Mouse (Mus musculus): ENCODE measurements around the gene Gk5. TPM values are rescaled to one million over a fixed set of nuclear protein-coding genes. Genes with fewer than 3 reads are reported as not detected.
A peak's percentile ranks its signal among the peaks of the same experiment; 100 is the strongest.

The Gk5 gene
- total and polyA plus RNA-seq, 3 experiments = 2.0 to 2.4 (median 2.2) TPM

DNA sequence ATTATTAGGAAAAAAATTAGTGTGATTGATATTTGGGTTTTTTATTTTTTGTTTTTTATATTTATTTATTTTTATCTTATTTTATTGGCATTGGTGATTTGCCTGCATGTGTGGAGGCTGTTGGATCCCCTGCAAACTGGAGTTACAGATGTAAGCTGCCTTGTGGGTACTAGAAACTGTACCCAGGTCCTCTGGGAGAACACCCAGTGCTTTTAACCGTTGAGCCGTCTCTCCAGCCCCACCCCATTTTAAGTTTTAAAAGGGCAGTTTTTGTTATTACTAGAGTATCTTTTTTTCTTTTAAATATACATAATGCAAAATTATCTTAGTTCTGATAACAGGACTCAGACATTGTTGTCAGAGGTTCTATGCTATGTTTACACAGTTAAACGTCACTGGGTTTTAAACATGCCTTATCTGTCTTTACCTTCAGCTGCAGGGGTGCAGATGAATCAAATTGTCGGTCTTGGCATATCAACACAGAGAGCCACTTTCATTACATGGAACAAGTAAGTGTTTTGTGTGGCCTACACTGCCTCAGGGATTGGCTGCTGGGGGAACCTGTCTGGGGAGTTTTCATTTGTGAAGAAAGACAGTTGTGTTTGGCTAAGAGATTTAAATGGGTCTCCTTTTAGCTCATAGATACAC is 13.9 kb downstream of the Gk5 start:
- Histone ChIP-seq H3K4me2 (ENCODE audit: insufficient read depth, low read depth, poor library complexity, severe bottlenecking) (no peak overlapping the region), H3K79me2 (replicated peaks; ENCODE audit: control insufficient read depth, extremely low read depth, insufficient read depth, poor library complexity, severe bottlenecking) (no peaks in the 10 kb centered on the region), H3K4me1 (ENCODE audit: control insufficient read depth in 1 of 2, insufficient read depth in 2 of 2) (no peaks in the 10 kb centered on the region), H3K4me3 (replicated peaks in 1 of 3; ENCODE audit: low read depth in 2 of 3, low read length in 2 of 3, poor library complexity in 1 of 3) (no peak overlapping the region), H3K9ac (ENCODE audit: insufficient read depth, low read depth) (no peak overlapping the region), H3K9me3 (replicated peaks; ENCODE audit: low read length) (no peaks in the 10 kb centered on the region), H3K36me3 (replicated peaks in 1 of 2; ENCODE audit: control insufficient read depth in 1 of 2, insufficient read depth in 1 of 2, low read length in 1 of 2) (no peaks in the 10 kb centered on the region), H3K27ac (ENCODE audit: insufficient read depth, low read depth) (no peak overlapping the region), H3K27me3 (replicated peaks) (no peaks in the 10 kb centered on the region)
- dilution Hi-C loops (cut with MboI; ENCODE audit: extremely low pct_ligation_motif_present, extremely low pct_unique_long_range_greater_than_20kb, low sequenced_read_pairs) (no loop called here), in situ Hi-C loops (cut with MboI; ENCODE audit: low pct_ligation_motif_present, low pct_unique_long_range_greater_than_20kb, low sequenced_read_pairs) (no loop called here)
- TF ChIP-seq NRF1 (IDR thresholded peaks at IDR 0.05; ENCODE audit: low read depth, low read length) (no peak), USF1 (IDR thresholded peaks at IDR 0.05; ENCODE audit: low read depth, low read length) (no peak), EP300 (IDR thresholded peaks at IDR 0.05; ENCODE audit: low read length) (no peak), MAZ (IDR thresholded peaks at IDR 0.05; ENCODE audit: low read depth, low read length) (no peak)
- DNase-seq (ENCODE audit: extremely low read depth) = no peak

DNA sequence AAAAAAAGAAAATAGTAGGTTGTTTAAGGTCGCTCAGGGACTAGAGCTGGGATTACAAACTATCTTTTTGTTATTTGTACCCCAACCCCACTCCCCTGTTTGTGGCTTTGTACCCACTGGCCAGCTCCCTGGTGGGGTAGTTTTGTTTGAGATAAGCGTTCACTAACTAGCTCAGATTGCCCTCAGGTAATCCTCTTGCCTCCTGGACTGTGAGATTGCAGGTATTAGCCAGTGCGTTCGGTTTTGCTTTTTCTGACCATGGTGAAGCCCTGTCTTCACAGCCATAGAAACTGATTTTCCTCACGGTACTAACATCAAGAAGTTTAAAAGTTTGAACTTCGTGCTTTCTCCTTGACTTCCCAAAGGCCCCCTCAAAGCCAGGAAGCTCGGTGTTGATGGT is 15.3 kb downstream of the Gk5 start:
- no peaks in the 10 kb centered on the region for H3K27me3 ChIP-seq (replicated peaks)
- H3K9ac ChIP-seq (ENCODE audit: insufficient read depth, low read depth) = no peak overlapping the region
- in situ Hi-C loops (cut with MboI; ENCODE audit: low pct_ligation_motif_present, low pct_unique_long_range_greater_than_20kb, low sequenced_read_pairs) = no loop called here

DNA sequence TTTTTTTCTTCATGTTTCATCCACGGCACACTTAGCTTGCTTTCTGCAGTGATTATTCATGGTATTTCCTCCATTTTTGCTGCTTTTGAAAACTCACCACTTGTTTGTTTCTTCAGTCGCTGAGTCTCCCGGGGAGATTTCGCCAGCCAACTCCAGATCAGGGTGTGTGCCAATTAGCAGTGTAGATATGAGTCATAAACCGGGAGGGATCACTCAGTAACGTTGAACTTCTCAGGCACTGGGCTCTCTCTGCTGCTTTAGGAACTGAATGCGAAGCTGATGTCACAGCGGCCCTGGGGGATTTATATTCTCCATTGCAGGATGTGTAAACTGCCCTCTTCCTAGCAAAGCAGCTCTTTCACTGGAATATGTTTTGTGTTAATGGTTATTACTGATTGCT is 15.8 kb downstream of the Gk5 start:
- H3K9me3 ChIP-seq (replicated peaks; ENCODE audit: low read length) = no peaks in the 10 kb centered on the region
- no peak overlapping the region for H3K4me3 ChIP-seq (replicated peaks in 1 of 3; ENCODE audit: low read depth in 2 of 3, low read length in 2 of 3, poor library complexity in 1 of 3)
- in situ Hi-C loops (cut with MboI; ENCODE audit: low pct_ligation_motif_present, low pct_unique_long_range_greater_than_20kb, low sequenced_read_pairs) = no loop called here
- peaks cover 0 to 1% of the 10 kb centered on the region in 2 experiments; a peak in 1 of 4 replicates for H3K4me1 ChIP-seq (ENCODE audit: control insufficient read depth in 1 of 2, insufficient read depth in 2 of 2)
- H3K27me3 ChIP-seq (replicated peaks) = no peaks in the 10 kb centered on the region
- H3K27ac ChIP-seq (ENCODE audit: insufficient read depth, low read depth) = no peak overlapping the region
- no peak overlapping the region for H3K4me2 ChIP-seq (ENCODE audit: insufficient read depth, low read depth, poor library complexity, severe bottlenecking)
- H3K79me2 ChIP-seq (replicated peaks; ENCODE audit: control insufficient read depth, extremely low read depth, insufficient read depth, poor library complexity, severe bottlenecking) = no peaks in the 10 kb centered on the region
- H3K36me3 ChIP-seq (replicated peaks in 1 of 2; ENCODE audit: control insufficient read depth in 1 of 2, insufficient read depth in 1 of 2, low read length in 1 of 2) = no peaks in the 10 kb centered on the region
- H3K9ac ChIP-seq (ENCODE audit: insufficient read depth, low read depth) = no peak overlapping the region
- no peak for TF ChIP-seq SMC3 (IDR thresholded peaks at IDR 0.05; ENCODE audit: low read depth, low read length)
- no peak for TF ChIP-seq JUN (IDR thresholded peaks at IDR 0.05; ENCODE audit: insufficient read depth, low read depth, low read length)
- no peak for TF ChIP-seq TCF12 (IDR thresholded peaks at IDR 0.05; ENCODE audit: low read depth, low read length)
- no peak for TF ChIP-seq NELFE (IDR thresholded peaks at IDR 0.05; ENCODE audit: low read depth, low read length)
- no peak for TF ChIP-seq NRF1 (IDR thresholded peaks at IDR 0.05; ENCODE audit: low read depth, low read length)
- TF ChIP-seq ZMIZ1 (IDR thresholded peaks at IDR 0.05; ENCODE audit: low read depth, low read length) = no peak
- no peak for TF ChIP-seq UBTF (IDR thresholded peaks at IDR 0.05; ENCODE audit: low read depth, low read length)
- DNase-seq (ENCODE audit: extremely low read depth) = peak; percentile 9
- dilution Hi-C loops (cut with MboI; ENCODE audit: extremely low pct_ligation_motif_present, extremely low pct_unique_long_range_greater_than_20kb, low sequenced_read_pairs) = no loop called here

More for the DNA sequence above, 15.3 kb downstream of the Gk5 start:
- H3K79me2 ChIP-seq (replicated peaks; ENCODE audit: control insufficient read depth, extremely low read depth, insufficient read depth, poor library complexity, severe bottlenecking) = no peaks in the 10 kb centered on the region
- H3K4me2 ChIP-seq (ENCODE audit: insufficient read depth, low read depth, poor library complexity, severe bottlenecking) = no peak overlapping the region
- H3K36me3 ChIP-seq (replicated peaks in 1 of 2; ENCODE audit: control insufficient read depth in 1 of 2, insufficient read depth in 1 of 2, low read length in 1 of 2) = no peaks in the 10 kb centered on the region
- no peak overlapping the region for H3K4me3 ChIP-seq (replicated peaks in 1 of 3; ENCODE audit: low read depth in 2 of 3, low read length in 2 of 3, poor library complexity in 1 of 3)
- H3K4me1 ChIP-seq (ENCODE audit: control insufficient read depth in 1 of 2, insufficient read depth in 2 of 2) = no peaks in the 10 kb centered on the region
- no peak overlapping the region for H3K27ac ChIP-seq (ENCODE audit: insufficient read depth, low read depth)
- H3K9me3 ChIP-seq (replicated peaks; ENCODE audit: low read length) = no peaks in the 10 kb centered on the region
- no peak for TF ChIP-seq NRF1 (IDR thresholded peaks at IDR 0.05; ENCODE audit: low read depth, low read length)
- TF ChIP-seq ETS1 (conservative IDR thresholded peaks at IDR 0.05; ENCODE audit: low read depth, low read length) = no peak
- no peak for TF ChIP-seq MEF2A (IDR thresholded peaks at IDR 0.05; ENCODE audit: borderline replicate concordance, low read depth, low read length)
- no peak for DNase-seq (ENCODE audit: extremely low read depth)
- dilution Hi-C loops (cut with MboI; ENCODE audit: extremely low pct_ligation_motif_present, extremely low pct_unique_long_range_greater_than_20kb, low sequenced_read_pairs) = no loop called here

All from CH12.LX (cell line).